Mouse (Mus musculus) ovary, postnatal 10 days (tissue): ENCODE results near the gene Gm20219.

ENCODE experiments used
- DNase-seq: peaks from one replicate; pipeline ENCODE4 v3.0.0; 2022; ENCODE audit warnings: low spot score

Gm20219 gene

GRCm38 (mm10) chr17:56552781-56553363, 1.3 kb downstream of the Gm20219 start:
- no peak for DNase-seq

GRCm38 (mm10) chr17:56551841-56552581, 2.2 kb downstream of the Gm20219 start:
- no peak for DNase-seq

- DNase-seq: no peak
These were observed 3.3 kb downstream of the Gm20219 start for GRCm38 (mm10) chr17:56550784-56551475.

- DNase-seq: no peak
These were observed 5.5 kb downstream of the Gm20219 start for GRCm38 (mm10) chr17:56548605-56549105.

- DNase-seq: no peak
These were observed 6.2 kb downstream of the Gm20219 start for GRCm38 (mm10) chr17:56547846-56548604.

- DNase-seq: no peak
These were observed 6.9 kb downstream of the Gm20219 start for GRCm38 (mm10) chr17:56547116-56547845.

GRCm38 (mm10) chr17:56546576-56546975, 7.6 kb downstream of the Gm20219 start:
- DNase-seq: no peak

GRCm38 (mm10) chr17:56545945-56546344, 8.2 kb downstream of the Gm20219 start:
- DNase-seq: no peak

GRCm38 (mm10) chr17:56544699-56545387, 9.3 kb downstream of the Gm20219 start:
- no peak for DNase-seq

- DNase-seq: no peak
These were observed 10.4 kb downstream of the Gm20219 start for GRCm38 (mm10) chr17:56543684-56544224.

GRCm38 (mm10) chr17:56542736-56543135, 11.5 kb downstream of the Gm20219 start:
- DNase-seq: no peak

- no peak for DNase-seq
These were observed 13.6 kb downstream of the Gm20219 start for GRCm38 (mm10) chr17:56540562-56540975.

- DNase-seq: no peak
These were observed 16.3 kb downstream of the Gm20219 start for GRCm38 (mm10) chr17:56537912-56538311.

GRCm38 (mm10) chr17:56536874-56537273, 17.3 kb downstream of the Gm20219 start:
- no peak for DNase-seq

- DNase-seq: no peak
These were observed 18.0 kb downstream of the Gm20219 start for GRCm38 (mm10) chr17:56536192-56536591.

- DNase-seq: no peak
These were observed 29.2 kb downstream of the Gm20219 start for GRCm38 (mm10) chr17:56524943-56525342.

- no peak for DNase-seq
These were observed 31.4 kb downstream of the Gm20219 start for GRCm38 (mm10) chr17:56522744-56523143.

- no peak for DNase-seq
These were observed 38.3 kb downstream of the Gm20219 start for GRCm38 (mm10) chr17:56515690-56516410.

GRCm38 (mm10) chr17:56514916-56515315, 39.3 kb downstream of the Gm20219 start:
- no peak for DNase-seq

GRCm38 (mm10) chr17:56514330-56514729, 39.9 kb downstream of the Gm20219 start:
- DNase-seq: no peak
